Mouse (Mus musculus): ENCODE results near the gene Scaf11. TPM values are rescaled to one million over a fixed set of nuclear protein-coding genes. Genes with fewer than 3 reads are reported as not detected.
"Not testable (repeated sequence)": the region's sequence is repeated elsewhere in the genome, so short reads cannot be mapped to it uniquely, and the experiment has no call there.

Scaf11 gene
- 45.6 and 54.0 TPM in 2 replicates for polyA plus RNA-seq (2014; fragmentation: Nextera tagmentation; extraction: Ambion mirVana)

- H3K4me3 ChIP-seq (replicated peaks; ENCODE audit: low read depth, low read length): peak within 1 kb of the TSS; percentile 77
- DNase-seq: peak; percentile 99
- peak within 1 kb of the TSS; percentile 81 for H3K9ac ChIP-seq (replicated peaks; ENCODE audit: low read length)
- WGBS: under 1% methylated on average over 72 of the region's 96 CpGs
- peak; percentile 95 for ATAC-seq (ENCODE audit: low FRiP score, low TSS enrichment)
- H3K9me3 ChIP-seq (ENCODE audit: control insufficient read depth, low read length): no peaks in the 10 kb centered on the region
- no peaks in the 10 kb centered on the region for H3K27me3 ChIP-seq (ENCODE audit: control insufficient read depth, insufficient read depth, low read length)
- H3K4me2 ChIP-seq (ENCODE audit: low read length): peak within 1 kb of the TSS; percentile 81
- H3K4me1 ChIP-seq (ENCODE audit: control insufficient read depth, insufficient read depth, low read length): peaks cover 19% of the 10 kb centered on the region; the same call in 1 of the 2 replicates
- H3K36me3 ChIP-seq (ENCODE audit: control insufficient read depth, insufficient read depth, low read length): no peaks in the 10 kb centered on the region
- peak within 1 kb of the TSS; percentile 96 for H3K27ac ChIP-seq (replicated peaks; ENCODE audit: low read depth, low read length)
These were observed at the start of gene Scaf11 for GRCm38 (mm10) chr15:96460730-96461540. TSS of gene Scaf11 (minus strand) at chr15:96460843.

- Histone ChIP-seq H3K27me3 (ENCODE audit: control insufficient read depth, insufficient read depth, low read length) (no peaks in the 10 kb centered on the region), H3K4me2 (ENCODE audit: low read length) (no peak overlapping the region)
- WGBS: 44% methylated on average over 18 of the region's 18 CpGs
These were observed 46.6 kb upstream of the Scaf11 start for GRCm38 (mm10) chr15:96507097-96507840.

GRCm38 (mm10) chr15:96497646-96498045 lies 37.0 kb upstream of the Scaf11 start:
- ATAC-seq (ENCODE audit: low FRiP score, low TSS enrichment): no peak
- Histone ChIP-seq H3K9ac (replicated peaks; ENCODE audit: low read length) (no peak overlapping the region), H3K9me3 (ENCODE audit: control insufficient read depth, low read length) (no peaks in the 10 kb centered on the region), H3K36me3 (ENCODE audit: control insufficient read depth, insufficient read depth, low read length) (no peaks in the 10 kb centered on the region), H3K4me3 (replicated peaks; ENCODE audit: low read depth, low read length) (no peak overlapping the region), H3K27me3 (ENCODE audit: control insufficient read depth, insufficient read depth, low read length) (no peaks in the 10 kb centered on the region), H3K4me1 (ENCODE audit: control insufficient read depth, insufficient read depth, low read length) (no peaks in the 10 kb centered on the region), H3K27ac (replicated peaks; ENCODE audit: low read depth, low read length) (no peak overlapping the region), H3K4me2 (ENCODE audit: low read length) (no peak overlapping the region)
- no peak for DNase-seq
- 93% methylated on average over 7 of the region's 7 CpGs for WGBS

More at GRCm38 (mm10) chr15:96507097-96507840, 46.6 kb upstream of the Scaf11 start:
- peak; percentile 82 for DNase-seq
- no peak overlapping the region for H3K9ac ChIP-seq (replicated peaks; ENCODE audit: low read length)
- no peaks in the 10 kb centered on the region for H3K4me1 ChIP-seq (ENCODE audit: control insufficient read depth, insufficient read depth, low read length)
- no peak for ATAC-seq (ENCODE audit: low FRiP score, low TSS enrichment)
- no peak overlapping the region for H3K4me3 ChIP-seq (replicated peaks; ENCODE audit: low read depth, low read length)
- H3K36me3 ChIP-seq (ENCODE audit: control insufficient read depth, insufficient read depth, low read length): no peaks in the 10 kb centered on the region
- H3K9me3 ChIP-seq (ENCODE audit: control insufficient read depth, low read length): peaks cover 3% of the 10 kb centered on the region
- no peak overlapping the region for H3K27ac ChIP-seq (replicated peaks; ENCODE audit: low read depth, low read length)

- Histone ChIP-seq H3K27ac (replicated peaks; ENCODE audit: low read depth, low read length) (no peak overlapping the region), H3K36me3 (ENCODE audit: control insufficient read depth, insufficient read depth, low read length) (no peaks in the 10 kb centered on the region), H3K4me2 (ENCODE audit: low read length) (no peak overlapping the region), H3K27me3 (ENCODE audit: control insufficient read depth, insufficient read depth, low read length) (no peaks in the 10 kb centered on the region), H3K4me1 (ENCODE audit: control insufficient read depth, insufficient read depth, low read length) (0 out of 2 replicates have a peak, but pooled peaks cover 8% of the 10 kb centered on the region), H3K9ac (replicated peaks; ENCODE audit: low read length) (no peak overlapping the region), H3K9me3 (ENCODE audit: control insufficient read depth, low read length) (no peaks in the 10 kb centered on the region), H3K4me3 (replicated peaks; ENCODE audit: low read depth, low read length) (no peak overlapping the region)
- WGBS: 87% methylated on average over 6 of the region's 6 CpGs
- no peak for ATAC-seq (ENCODE audit: low FRiP score, low TSS enrichment)
- no peak for DNase-seq
These were observed 33.6 kb upstream of the Scaf11 start for GRCm38 (mm10) chr15:96494279-96494678.

GRCm38 (mm10) chr15:96493573-96493972 lies 32.9 kb upstream of the Scaf11 start:
- Histone ChIP-seq H3K36me3 (ENCODE audit: control insufficient read depth, insufficient read depth, low read length) (no peaks in the 10 kb centered on the region), H3K27ac (replicated peaks; ENCODE audit: low read depth, low read length) (no peak overlapping the region), H3K9me3 (ENCODE audit: control insufficient read depth, low read length) (no peaks in the 10 kb centered on the region), H3K4me1 (ENCODE audit: control insufficient read depth, insufficient read depth, low read length) (0 out of 2 replicates have a peak, but pooled peaks cover 13% of the 10 kb centered on the region), H3K4me2 (ENCODE audit: low read length) (no peak overlapping the region), H3K9ac (replicated peaks; ENCODE audit: low read length) (no peak overlapping the region), H3K27me3 (ENCODE audit: control insufficient read depth, insufficient read depth, low read length) (no peaks in the 10 kb centered on the region), H3K4me3 (replicated peaks; ENCODE audit: low read depth, low read length) (no peak overlapping the region)
- no peak for DNase-seq
- ATAC-seq (ENCODE audit: low FRiP score, low TSS enrichment): no peak
- WGBS: 75% methylated on average over 5 of the region's 5 CpGs

GRCm38 (mm10) chr15:96492919-96493318 lies 32.3 kb upstream of the Scaf11 start:
- H3K36me3 ChIP-seq (ENCODE audit: control insufficient read depth, insufficient read depth, low read length); ATAC-seq (ENCODE audit: low FRiP score, low TSS enrichment); H3K4me2 ChIP-seq (ENCODE audit: low read length); H3K9me3 ChIP-seq (ENCODE audit: control insufficient read depth, low read length); DNase-seq; H3K27ac ChIP-seq (replicated peaks; ENCODE audit: low read depth, low read length); H3K4me3 ChIP-seq (replicated peaks; ENCODE audit: low read depth, low read length); H3K27me3 ChIP-seq (ENCODE audit: control insufficient read depth, insufficient read depth, low read length); H3K9ac ChIP-seq (replicated peaks; ENCODE audit: low read length): not testable (repeated sequence)
- H3K4me1 ChIP-seq (ENCODE audit: control insufficient read depth, insufficient read depth, low read length): peaks cover 15% of the 10 kb centered on the region; the same call in 1 of the 2 replicates
- 96% methylated on average over 4 of the region's 4 CpGs for WGBS

GRCm38 (mm10) chr15:96491861-96492641 lies 31.4 kb upstream of the Scaf11 start:
- Histone ChIP-seq H3K9ac (replicated peaks; ENCODE audit: low read length) (no peak overlapping the region), H3K36me3 (ENCODE audit: control insufficient read depth, insufficient read depth, low read length) (no peaks in the 10 kb centered on the region), H3K4me3 (replicated peaks; ENCODE audit: low read depth, low read length) (no peak overlapping the region), H3K9me3 (ENCODE audit: control insufficient read depth, low read length) (no peaks in the 10 kb centered on the region), H3K4me2 (ENCODE audit: low read length) (no peak overlapping the region), H3K27ac (replicated peaks; ENCODE audit: low read depth, low read length) (no peak overlapping the region), H3K4me1 (ENCODE audit: control insufficient read depth, insufficient read depth, low read length) (peaks cover 15% of the 10 kb centered on the region; the same call in 1 of the 2 replicates), H3K27me3 (ENCODE audit: control insufficient read depth, insufficient read depth, low read length) (no peaks in the 10 kb centered on the region)
- 44% methylated on average over 13 of the region's 13 CpGs for WGBS
- DNase-seq (peak; percentile 28), ATAC-seq (ENCODE audit: low FRiP score, low TSS enrichment) (no peak)

GRCm38 (mm10) chr15:96491421-96491820 lies 30.8 kb upstream of the Scaf11 start:
- no peaks in the 10 kb centered on the region for H3K9me3 ChIP-seq (ENCODE audit: control insufficient read depth, low read length)
- H3K4me1 ChIP-seq (ENCODE audit: control insufficient read depth, insufficient read depth, low read length): peaks cover 15% of the 10 kb centered on the region; the same call in 1 of the 2 replicates
- H3K9ac ChIP-seq (replicated peaks; ENCODE audit: low read length): no peak overlapping the region
- no peak for ATAC-seq (ENCODE audit: low FRiP score, low TSS enrichment)
- 33% methylated on average over 3 of the region's 3 CpGs for WGBS
- H3K36me3 ChIP-seq (ENCODE audit: control insufficient read depth, insufficient read depth, low read length): no peaks in the 10 kb centered on the region
- H3K27me3 ChIP-seq (ENCODE audit: control insufficient read depth, insufficient read depth, low read length): no peaks in the 10 kb centered on the region
- DNase-seq: no peak
- no peak overlapping the region for H3K4me2 ChIP-seq (ENCODE audit: low read length)
- no peak overlapping the region for H3K4me3 ChIP-seq (replicated peaks; ENCODE audit: low read depth, low read length)
- no peak overlapping the region for H3K27ac ChIP-seq (replicated peaks; ENCODE audit: low read depth, low read length)

Measured in midbrain, embryonic 14.5 days (tissue).